Mouse (Mus musculus) midbrain, embryonic 14.5 days (tissue): ENCODE results near the gene Hist1h4f. TPM values are rescaled to one million over a fixed set of nuclear protein-coding genes. Genes with fewer than 3 reads are reported as not detected.

Experiments
- ATAC-seq: fragments of 200-750 bp; cut with Nextera tagmentation; 2 replicates; pipeline ENCODE4 v1.8.0; 2017; ENCODE audit warnings: moderate number of reproducible peaks, moderate library complexity; ENCODE audit not compliant: low FRiP score, low TSS enrichment
- DNase-seq: peaks from one replicate; pipeline ENCODE4 v3.0.0-alpha.2; 2015
- H3K27ac ChIP-seq: fragments of 300-500 bp; sonication (generic); replicated peaks from 2 replicates; pipeline ENCODE4 v1.5.1; 2014; ENCODE audit warnings: mild to moderate bottlenecking, low read depth, low read length, moderate library complexity
- H3K27me3 ChIP-seq: fragments of 300-500 bp; sonication (generic); 2 replicates; pipeline ENCODE4 v1.6.1; 2014; ENCODE audit warnings: low read length, control low read depth, mixed read lengths; ENCODE audit not compliant: control insufficient read depth, insufficient read depth
- H3K36me3 ChIP-seq: fragments of 300-500 bp; sonication (generic); 2 replicates; pipeline ENCODE4 v1.6.1; 2014; ENCODE audit warnings: low read length, control low read depth; ENCODE audit not compliant: control insufficient read depth, insufficient read depth
- H3K4me1 ChIP-seq: fragments of 300-500 bp; sonication (generic); 2 replicates; pipeline ENCODE4 v1.6.1; 2014; ENCODE audit warnings: mild to moderate bottlenecking, antibody characterized with exemption, low read length, control low read depth; ENCODE audit not compliant: control insufficient read depth, insufficient read depth
- H3K4me2 ChIP-seq: fragments of 300-500 bp; sonication (generic); 2 replicates; pipeline ENCODE4 v1.6.1; 2014; ENCODE audit warnings: mild to moderate bottlenecking, low read length, moderate library complexity
- H3K4me3 ChIP-seq: fragments of 300-500 bp; sonication (generic); replicated peaks from 2 replicates; pipeline ENCODE4 v1.5.1; 2014; ENCODE audit warnings: low read depth, low read length
- H3K9ac ChIP-seq: fragments of 300-500 bp; sonication (generic); replicated peaks from 2 replicates; pipeline ENCODE4 v1.6.1; 2014; ENCODE audit warnings: mild to moderate bottlenecking, low read length, moderate library complexity
- H3K9me3 ChIP-seq: fragments of 300-500 bp; sonication (generic); 2 replicates; pipeline ENCODE4 v1.6.1; 2016; ENCODE audit warnings: low read length, control low read depth, mixed read lengths; ENCODE audit not compliant: control insufficient read depth
- WGBS: fragments of 180-500 bp; shearing (Covaris S2); extraction: QIAGEN DNeasy Blood & Tissue Kit; methylation state at CpG from one replicate; pipeline ENCODE4 v1.1.7; 2014; 5-methylcytosine and 5-hydroxymethylcytosine counted together
- polyA plus RNA-seq: library from polyadenylated mRNA; unstranded; fragments of >200 nt; fragmentation: Nextera tagmentation; extraction: Ambion mirVana; gene quantifications from 2 replicates; pipeline ENCODE4 v1.2.1, GENCODE M21; 2014

The Hist1h4f gene
- polyA plus RNA-seq, 1 experiment from 2014 or later: not detected

DNA sequence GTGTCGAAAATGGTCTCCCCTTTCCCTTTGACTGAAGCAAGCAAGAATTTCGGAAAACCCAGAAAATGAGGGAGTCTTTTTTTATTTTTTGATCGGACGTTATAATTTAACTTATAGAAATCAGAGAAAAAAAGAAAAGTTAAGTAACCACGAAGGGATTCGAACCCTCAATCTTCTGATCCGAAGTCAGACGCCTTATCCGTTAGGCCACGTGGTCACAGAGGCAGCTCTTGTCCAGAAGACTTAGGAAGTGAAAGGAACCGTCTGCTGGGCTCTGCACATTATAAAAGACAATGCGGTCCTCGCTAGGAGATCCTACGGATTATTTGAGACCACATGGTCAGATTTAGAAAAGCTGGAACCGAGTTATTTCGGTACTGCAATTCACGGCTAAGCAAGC lies 25.1 kb downstream of the Hist1h4f start:
- Histone ChIP-seq H3K27ac (peak overlapping the region; percentile 60; the same call in 1 of the 2 replicates), H3K4me1 (0 out of 2 replicates have a peak, but pooled peaks cover 11% of the 10 kb centered on the region), H3K9me3 (no peaks in the 10 kb centered on the region), H3K36me3 (no peaks in the 10 kb centered on the region), H3K9ac (peak overlapping the region; percentile 57), H3K4me2 (peak overlapping the region; percentile 59), H3K4me3 (peak overlapping the region; percentile 46), H3K27me3 (no peaks in the 10 kb centered on the region)
- ATAC-seq (peak; percentile 60; the same call in 1 of the 2 replicates), DNase-seq (peak; percentile 97)
- under 1% methylated on average over 17 of the region's 17 CpGs for WGBS

DNA sequence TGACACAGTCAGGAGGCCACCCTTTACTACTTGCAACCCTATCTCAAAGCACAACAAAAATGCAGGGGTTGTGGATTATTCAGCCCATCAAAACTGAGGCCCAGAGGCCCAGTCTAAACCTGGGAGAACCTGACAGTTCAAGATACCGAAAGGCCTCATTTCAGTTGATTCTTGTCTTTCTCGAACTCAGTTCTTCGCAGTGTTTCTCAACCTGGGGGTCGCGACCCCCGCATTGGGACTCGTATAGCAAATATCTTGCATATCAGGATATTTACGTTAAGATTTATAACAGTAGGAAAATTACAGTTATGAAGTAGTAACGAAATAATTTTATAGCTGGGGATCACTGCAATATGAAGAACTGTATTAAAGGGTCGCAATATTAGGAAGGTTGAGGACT lies 25.5 kb downstream of the Hist1h4f start:
- peak overlapping the region; percentile 59 for H3K4me2 ChIP-seq
- WGBS: 2% methylated on average over 10 of the region's 10 CpGs
- ATAC-seq (no peak), DNase-seq (peak; percentile 65)
- H3K27me3 ChIP-seq: no peaks in the 10 kb centered on the region
- H3K4me3 ChIP-seq: peak overlapping the region; percentile 46
- H3K9me3 ChIP-seq: no peaks in the 10 kb centered on the region
- H3K9ac ChIP-seq: no peak overlapping the region
- no peak overlapping the region for H3K27ac ChIP-seq
- 0 out of 2 replicates have a peak, but pooled peaks cover 11% of the 10 kb centered on the region for H3K4me1 ChIP-seq
- H3K36me3 ChIP-seq: no peaks in the 10 kb centered on the region

DNA sequence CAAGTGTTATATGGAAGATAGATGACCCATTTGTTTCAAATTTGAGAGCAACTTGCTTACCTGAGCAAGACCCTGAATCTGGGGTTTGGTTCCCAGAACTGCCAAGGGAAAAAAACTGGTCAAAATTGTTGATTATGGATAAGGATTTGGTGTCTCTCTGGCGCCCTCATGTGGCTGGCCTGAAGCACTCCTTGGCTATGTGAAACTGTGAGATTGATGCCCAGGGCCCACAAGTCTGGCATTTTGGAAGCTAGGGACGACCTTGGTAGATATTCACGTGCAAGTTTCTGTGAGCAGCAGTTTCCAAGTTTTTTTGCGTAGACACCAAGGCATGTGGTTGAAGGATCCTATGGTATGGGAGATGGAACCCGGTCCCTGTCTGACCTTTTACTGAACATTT lies 26.8 kb downstream of the Hist1h4f start:
- peak; percentile 51; the same call in 1 of the 2 replicates for ATAC-seq
- Histone ChIP-seq H3K9ac (no peak overlapping the region), H3K27ac (no peak overlapping the region), H3K4me1 (0 out of 2 replicates have a peak, but pooled peaks cover 8% of the 10 kb centered on the region), H3K27me3 (no peaks in the 10 kb centered on the region), H3K9me3 (no peaks in the 10 kb centered on the region), H3K4me2 (0 out of 2 replicates have a peak overlapping the region, but pooled peaks have one; percentile 10), H3K4me3 (peak overlapping the region; percentile 12), H3K36me3 (no peaks in the 10 kb centered on the region)
- WGBS: 7% methylated on average over 5 of the region's 5 CpGs
- DNase-seq: peak; percentile 90

DNA sequence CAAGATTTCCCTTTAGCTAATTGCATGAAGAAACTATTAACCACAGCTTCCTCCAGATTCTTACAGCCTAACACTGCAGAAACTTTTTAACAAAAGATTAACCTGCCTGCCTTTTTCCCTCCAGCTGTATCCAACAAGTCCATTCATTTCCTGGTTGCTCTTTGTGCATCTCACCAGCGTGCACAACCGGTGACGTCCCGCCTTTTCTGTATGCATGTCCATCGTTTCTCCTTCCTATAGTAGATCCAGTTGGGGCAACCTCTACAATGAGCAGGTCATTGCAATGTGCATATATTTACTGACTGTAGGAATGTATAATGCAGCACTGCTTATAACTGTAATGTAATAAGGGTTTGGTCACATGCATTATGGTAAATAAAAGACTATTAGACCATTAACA lies 27.5 kb downstream of the Hist1h4f start:
- WGBS: 42% methylated on average over 5 of the region's 5 CpGs
- no peaks in the 10 kb centered on the region for H3K27me3 ChIP-seq
- ATAC-seq (no peak), DNase-seq (no peak)
- no peak overlapping the region for H3K9ac ChIP-seq
- no peak overlapping the region for H3K27ac ChIP-seq
- H3K9me3 ChIP-seq: no peaks in the 10 kb centered on the region
- H3K4me1 ChIP-seq: 0 out of 2 replicates have a peak, but pooled peaks cover 6% of the 10 kb centered on the region
- no peak overlapping the region for H3K4me2 ChIP-seq
- no peaks in the 10 kb centered on the region for H3K36me3 ChIP-seq
- H3K4me3 ChIP-seq: no peak overlapping the region

DNA sequence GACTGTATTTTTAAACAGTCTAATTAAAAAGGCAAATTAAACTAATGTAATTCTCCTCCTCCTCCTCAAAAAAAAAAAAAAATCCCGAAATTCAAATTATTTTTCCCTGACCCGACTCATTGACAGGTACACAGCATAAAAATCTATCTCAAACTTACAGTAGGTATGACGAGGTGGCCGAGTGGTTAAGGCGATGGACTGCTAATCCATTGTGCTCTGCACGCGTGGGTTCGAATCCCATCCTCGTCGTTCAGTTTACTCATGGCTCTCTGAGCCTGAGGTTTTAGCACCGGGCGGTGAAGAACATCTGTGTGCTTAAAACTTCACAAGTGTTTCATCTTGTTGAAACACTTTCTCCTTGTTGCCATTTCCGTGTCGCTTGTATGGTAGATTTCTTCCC lies 29.7 kb downstream of the Hist1h4f start:
- Histone ChIP-seq H3K9me3 (no peaks in the 10 kb centered on the region), H3K4me3 (no peak overlapping the region), H3K27me3 (no peaks in the 10 kb centered on the region), H3K27ac (no peak overlapping the region), H3K36me3 (no peaks in the 10 kb centered on the region), H3K4me2 (peak overlapping the region; percentile 25), H3K9ac (no peak overlapping the region), H3K4me1 (0 out of 2 replicates have a peak, but pooled peaks cover under 1% of the 10 kb centered on the region)
- ATAC-seq (no peak), DNase-seq (peak; percentile 80)
- WGBS: under 1% methylated on average over 14 of the region's 14 CpGs

DNA sequence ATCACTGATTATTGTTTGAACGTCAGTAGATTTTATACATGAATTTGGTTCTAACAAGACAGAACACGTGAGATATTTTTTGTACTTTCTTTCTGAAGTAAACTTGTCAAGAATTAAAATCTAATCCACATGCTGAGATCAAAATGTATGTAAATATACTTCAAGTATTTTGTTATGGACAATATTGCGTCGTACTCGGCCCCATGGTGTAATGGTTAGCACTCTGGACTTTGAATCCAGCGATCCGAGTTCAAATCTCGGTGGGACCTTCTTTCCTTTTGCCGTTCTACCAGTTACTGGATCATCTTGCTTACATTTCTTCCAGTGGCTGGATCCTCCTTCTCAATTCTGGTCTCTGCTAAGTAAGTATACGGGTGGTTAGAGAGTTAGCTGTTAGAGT lies 32.0 kb downstream of the Hist1h4f start:
- ATAC-seq: peak; percentile 41; the same call in 1 of the 2 replicates

DNA sequence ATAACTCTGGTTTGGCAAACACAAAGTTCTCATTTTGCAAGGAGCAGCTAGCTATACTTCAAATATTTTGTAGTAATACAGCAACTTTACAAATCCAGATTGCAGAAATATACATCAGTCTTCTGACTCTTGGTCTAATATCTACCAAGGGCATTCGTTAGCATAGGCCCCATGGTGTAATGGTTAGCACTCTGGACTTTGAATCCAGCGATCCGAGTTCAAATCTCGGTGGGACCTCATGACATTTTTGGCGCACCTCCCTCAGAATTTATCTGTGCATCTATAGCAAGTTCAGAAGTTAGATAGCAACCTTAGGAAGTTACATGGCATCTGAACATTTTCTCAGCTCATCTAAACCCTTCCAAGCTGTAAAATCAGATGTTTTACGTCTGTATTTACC lies 32.6 kb downstream of the Hist1h4f start:
- no peaks in the 10 kb centered on the region for H3K9me3 ChIP-seq
- H3K27ac ChIP-seq: no peak overlapping the region
- H3K4me3 ChIP-seq: peak overlapping the region; percentile 46
- H3K4me1 ChIP-seq: no peaks in the 10 kb centered on the region
- no peaks in the 10 kb centered on the region for H3K27me3 ChIP-seq
- no peak overlapping the region for H3K9ac ChIP-seq
- DNase-seq: peak; percentile 87
- peak overlapping the region; percentile 85 for H3K4me2 ChIP-seq
- no peaks in the 10 kb centered on the region for H3K36me3 ChIP-seq
- WGBS: 0% methylated on average over 6 of the region's 6 CpGs
- peak; percentile 31; the same call in 1 of the 2 replicates for ATAC-seq

More for the DNA sequence above, 32.0 kb downstream of the Hist1h4f start:
- Histone ChIP-seq H3K9me3 (no peaks in the 10 kb centered on the region), H3K4me3 (peak overlapping the region; percentile 46), H3K36me3 (no peaks in the 10 kb centered on the region), H3K27me3 (no peaks in the 10 kb centered on the region), H3K4me2 (peak overlapping the region; percentile 85), H3K4me1 (no peaks in the 10 kb centered on the region), H3K27ac (no peak overlapping the region), H3K9ac (no peak overlapping the region)
- peak; percentile 88 for DNase-seq
- 1% methylated on average over 10 of the region's 10 CpGs for WGBS

DNA sequence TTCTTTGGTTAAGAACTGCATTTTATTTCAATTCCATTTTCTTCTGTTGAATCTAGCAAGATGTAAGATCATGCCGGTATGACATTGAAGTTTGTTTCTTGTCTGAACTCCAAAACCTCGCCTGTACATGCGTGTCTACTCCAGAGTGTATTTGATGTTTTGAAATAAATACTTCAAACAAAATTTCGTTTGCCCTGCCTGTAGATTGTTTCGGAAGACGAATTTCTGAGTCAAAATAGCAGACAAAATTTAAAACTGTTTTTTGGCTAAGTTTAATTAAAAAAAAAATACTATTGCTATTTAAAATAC lies 33.2 kb downstream of the Hist1h4f start:
- Histone ChIP-seq H3K4me3 (peak overlapping the region; percentile 46), H3K9ac (no peak overlapping the region), H3K27me3 (no peaks in the 10 kb centered on the region), H3K4me1 (no peaks in the 10 kb centered on the region), H3K27ac (no peak overlapping the region), H3K9me3 (no peaks in the 10 kb centered on the region), H3K4me2 (peak overlapping the region; percentile 85), H3K36me3 (no peaks in the 10 kb centered on the region)
- DNase-seq (no peak), ATAC-seq (no peak)
- under 1% methylated on average over 6 of the region's 6 CpGs for WGBS

DNA sequence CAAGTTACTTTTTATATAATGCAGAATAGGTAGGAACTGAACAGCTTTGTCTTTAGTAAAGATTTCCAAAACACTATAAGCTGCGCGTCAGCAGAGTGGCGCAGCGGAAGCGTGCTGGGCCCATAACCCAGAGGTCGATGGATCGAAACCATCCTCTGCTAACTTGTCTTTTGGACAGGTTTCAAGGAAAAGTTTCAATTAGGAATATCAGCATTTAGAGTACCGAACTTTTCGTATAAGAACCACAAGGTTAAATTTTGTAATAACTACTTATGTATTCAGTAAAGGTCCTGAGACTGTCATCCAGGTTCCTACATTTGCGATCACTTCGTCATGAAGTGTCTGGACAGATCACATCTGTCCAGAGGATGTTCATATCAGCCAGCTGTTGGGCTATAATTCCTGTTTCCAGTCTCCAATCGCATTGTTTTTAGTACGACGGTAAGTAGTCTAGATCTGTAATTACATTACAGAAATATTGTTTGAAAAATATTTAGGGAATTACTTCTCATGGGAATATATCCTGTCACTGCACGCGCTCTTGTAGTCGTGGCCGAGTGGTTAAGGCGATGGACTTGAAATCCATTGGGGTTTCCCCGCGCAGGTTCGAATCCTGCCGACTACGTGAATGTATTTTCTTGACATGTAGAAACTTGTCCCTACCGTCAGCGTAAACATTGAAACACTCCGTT lies 33.7 kb downstream of the Hist1h4f start:
- no peaks in the 10 kb centered on the region for H3K9me3 ChIP-seq
- peak overlapping the region; percentile 46 for H3K4me3 ChIP-seq
- no peaks in the 10 kb centered on the region for H3K27me3 ChIP-seq
- DNase-seq: peak; percentile 90
- peak; percentile 91 for ATAC-seq
- no peaks in the 10 kb centered on the region for H3K36me3 ChIP-seq
- H3K4me1 ChIP-seq: no peaks in the 10 kb centered on the region
- H3K4me2 ChIP-seq: peak overlapping the region; percentile 85
- under 1% methylated on average over 27 of the region's 27 CpGs for WGBS
- H3K9ac ChIP-seq: no peak overlapping the region
- no peak overlapping the region for H3K27ac ChIP-seq
